Mouse (Mus musculus): ENCODE results near the gene Cldn4.

Cldn4 gene

DNA sequence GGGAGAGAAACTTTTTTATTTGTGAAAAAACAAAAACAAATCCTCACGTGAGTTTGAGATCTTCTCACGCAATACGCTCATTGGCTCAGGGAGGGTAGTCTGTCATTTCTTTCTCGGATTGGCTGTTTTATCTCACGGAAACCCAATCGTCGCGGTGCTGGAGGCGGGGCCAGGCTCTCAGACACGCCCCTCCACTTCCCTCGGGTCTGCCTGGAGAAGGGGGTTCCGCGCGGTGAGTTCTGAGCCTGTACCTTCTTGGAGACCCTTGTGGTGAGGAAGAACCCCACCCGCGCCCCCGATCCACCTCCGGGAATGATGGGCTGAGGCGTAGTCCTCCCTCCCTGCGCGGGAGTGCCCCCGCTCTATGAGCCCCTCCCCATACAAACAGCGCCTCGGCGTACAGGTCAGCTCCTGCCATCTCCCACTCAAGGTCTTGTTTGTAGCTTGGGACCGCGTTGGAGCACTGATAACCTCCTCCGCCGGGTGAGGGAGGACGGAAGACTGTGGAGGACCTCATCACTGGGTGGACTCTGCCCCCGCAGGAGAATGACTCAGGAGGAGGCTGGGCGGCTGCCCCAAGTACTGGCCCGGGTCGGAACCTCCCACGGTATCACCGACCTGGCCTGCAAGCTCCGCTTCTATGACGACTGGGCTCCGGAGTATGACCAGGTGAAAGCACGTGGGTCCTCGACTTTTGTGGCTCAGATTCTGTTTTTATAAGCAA, 14.4 kb downstream of the Cldn4 start, which contains the start of gene Mettl27:
TSS of gene Mettl27 (plus strand) at position 190 of the 724 bp plus-strand sequence.
- DNase-seq, result peak; percentile 92 to 94

- DNase-seq, result no peak
Measured at GRCm38 (mm10) chr5:134929988-134930387, 16.7 kb downstream of the Cldn4 start.

- DNase-seq, result no peak
Measured at GRCm38 (mm10) chr5:134926726-134927125, 20.0 kb downstream of the Cldn4 start.

- DNase-seq, result no peak
Measured at GRCm38 (mm10) chr5:134923141-134923540, 23.6 kb downstream of the Cldn4 start.

DNA sequence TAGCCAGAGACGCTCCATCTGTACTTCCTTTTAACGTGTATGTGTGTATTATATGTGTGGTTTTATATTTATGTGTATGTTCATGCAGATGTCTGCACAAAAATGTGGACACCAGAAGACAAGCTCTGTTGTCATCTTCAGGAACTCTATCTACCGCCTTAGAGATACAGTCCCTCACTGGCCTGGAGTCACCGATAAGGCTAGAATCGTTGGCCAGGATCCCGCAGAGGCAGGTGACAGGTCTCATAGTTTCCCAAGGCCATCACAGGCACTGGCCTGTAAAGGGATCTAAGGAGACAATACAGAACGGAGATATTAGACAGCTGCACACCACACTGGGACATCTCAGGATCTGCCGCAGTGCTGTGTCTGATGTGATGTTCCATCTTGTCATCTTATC, 25.6 kb downstream of the Cldn4 start:
- DNase-seq, result no peak

DNA sequence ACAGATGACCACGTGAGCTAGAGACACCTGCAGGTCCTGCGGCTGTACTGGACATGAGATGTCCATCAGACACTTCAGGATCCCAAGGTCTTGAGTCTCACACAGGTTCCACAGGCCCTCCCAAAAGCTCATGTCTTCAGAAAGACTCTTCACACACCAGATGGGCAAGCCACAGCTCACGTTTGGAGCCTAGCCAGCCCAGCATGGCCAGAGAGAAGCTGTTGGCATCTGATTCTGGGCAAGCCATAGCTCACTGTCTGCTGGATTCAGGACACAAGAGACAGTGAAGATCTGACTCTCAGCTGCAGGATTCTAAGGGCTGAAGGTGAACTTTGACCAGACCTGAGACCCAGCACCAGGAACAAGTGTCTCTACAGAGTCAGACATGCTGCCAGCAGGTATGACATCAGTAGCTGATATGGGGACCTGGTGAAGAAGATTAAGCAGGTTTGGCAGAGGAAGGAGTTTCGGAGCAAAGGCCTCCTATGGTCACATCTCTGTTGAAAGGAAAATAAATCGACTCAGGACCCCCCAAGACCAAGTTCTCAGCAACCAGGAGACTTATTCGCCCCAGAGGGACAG, 26.5 kb downstream of the Cldn4 start:
- DNase-seq, result no peak

- DNase-seq, result no peak
Measured at GRCm38 (mm10) chr5:134919097-134919496, 27.6 kb downstream of the Cldn4 start.

GRCm38 (mm10) chr5:134918071-134918832, 28.5 kb downstream of the Cldn4 start:
- DNase-seq, result peak; percentile 78

DNA sequence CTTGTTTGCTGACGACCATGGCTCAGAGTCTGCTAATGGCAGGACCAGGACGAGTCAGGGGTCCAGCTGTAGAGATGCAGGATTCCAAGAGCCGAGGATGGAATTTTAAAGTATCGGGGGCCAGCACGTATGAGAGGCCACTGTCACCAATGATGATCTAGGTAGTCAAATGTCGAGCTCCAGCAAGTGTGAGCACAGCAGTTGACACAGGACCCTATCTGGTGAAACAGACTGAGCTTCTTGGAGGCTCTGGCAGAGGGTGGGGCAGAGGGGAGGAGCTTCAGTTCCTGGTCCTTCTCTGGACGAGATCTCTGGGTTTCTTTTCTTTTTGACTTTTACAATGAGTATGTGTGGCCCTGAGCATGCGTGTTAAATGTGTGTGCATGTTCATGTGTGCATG, 31.4 kb downstream of the Cldn4 start, which contains the start of gene Cldn13:
TSS of gene Cldn13 (minus strand) at position 216 of the 400 bp plus-strand sequence.
- DNase-seq, result no peak

DNA sequence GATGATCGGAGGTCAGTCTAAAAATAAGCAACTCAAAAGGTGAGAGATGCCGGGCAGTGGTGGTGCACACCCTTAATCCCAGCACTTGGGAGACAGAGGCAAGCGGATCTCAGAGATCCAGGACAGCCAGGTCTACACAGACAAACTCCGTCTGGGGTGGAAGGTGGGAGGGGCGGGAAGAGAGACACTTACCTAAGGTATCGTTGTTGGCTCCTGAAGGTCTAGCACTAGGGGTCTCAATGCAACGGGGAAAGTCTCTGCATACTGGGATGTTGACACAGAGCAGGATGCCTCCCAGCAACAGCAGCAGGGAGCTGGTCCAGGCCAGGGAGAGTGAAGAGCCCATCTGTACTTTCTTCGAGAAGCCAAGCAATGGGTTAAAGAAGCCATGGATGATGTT, 32.2 kb downstream of the Cldn4 start:
- DNase-seq, result no peak

DNA sequence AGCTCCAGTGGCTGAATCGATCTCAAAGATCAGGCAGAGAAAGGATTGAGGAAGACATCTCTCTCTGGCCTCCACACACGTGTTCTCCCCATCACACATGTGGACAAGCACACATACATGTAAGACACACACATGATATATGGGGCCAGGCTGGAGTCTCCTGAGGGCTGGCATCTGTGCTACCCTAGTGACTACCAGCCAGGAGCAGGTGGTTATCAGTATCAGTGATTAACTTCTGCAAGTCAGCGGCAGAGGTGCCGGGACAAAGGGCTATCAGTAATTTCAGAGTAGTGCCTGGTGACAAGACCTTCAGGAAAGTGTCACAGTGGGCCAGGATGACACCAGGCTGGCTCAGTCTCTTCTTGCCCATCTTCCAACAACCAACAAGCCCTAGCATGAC, 33.0 kb downstream of the Cldn4 start:
- no peak for DNase-seq

DNA sequence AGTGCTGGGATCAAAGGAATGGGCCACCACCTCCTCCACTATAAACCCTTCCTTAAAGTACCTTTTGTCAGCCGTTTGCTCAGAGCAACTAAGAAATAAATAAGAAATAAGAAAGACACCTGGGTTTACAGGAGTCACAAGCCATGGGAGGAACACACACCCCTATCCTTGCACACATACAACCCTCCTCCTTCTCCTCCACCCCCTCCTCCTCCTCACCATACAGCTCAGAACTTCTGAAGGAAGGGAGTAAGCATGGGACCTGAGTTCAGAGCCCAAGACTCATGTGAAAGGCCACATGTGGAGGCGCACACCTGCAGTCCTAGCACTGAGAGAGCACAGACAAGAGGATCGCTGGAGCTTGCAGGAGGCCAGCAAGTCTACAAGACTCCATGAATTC, 33.4 kb downstream of the Cldn4 start:
- no peak for DNase-seq

GRCm38 (mm10) chr5:134911901-134912300, 34.8 kb downstream of the Cldn4 start:
- DNase-seq, result no peak

DNA sequence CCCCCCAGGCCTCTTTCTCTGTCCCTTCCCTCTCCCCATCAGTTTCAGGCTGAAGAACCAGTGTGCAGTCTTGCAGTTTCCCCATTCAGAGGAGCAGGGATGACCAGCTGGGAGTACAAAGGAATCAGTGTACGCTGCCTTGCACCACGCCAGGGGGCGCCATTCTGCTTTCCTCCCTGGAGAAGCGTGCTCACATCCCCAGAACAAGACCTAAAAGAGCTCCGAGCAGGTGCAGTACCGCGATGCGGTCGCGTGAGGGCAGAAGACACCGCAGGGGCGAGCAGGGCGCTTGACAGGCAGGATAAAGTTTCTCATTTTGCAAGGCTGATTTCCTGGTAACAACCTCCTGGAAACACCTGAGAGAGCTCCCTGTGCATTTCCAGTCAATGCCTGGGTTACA, 39.6 kb downstream of the Cldn4 start:
- DNase-seq, result peak; percentile 93 to 94

DNA sequence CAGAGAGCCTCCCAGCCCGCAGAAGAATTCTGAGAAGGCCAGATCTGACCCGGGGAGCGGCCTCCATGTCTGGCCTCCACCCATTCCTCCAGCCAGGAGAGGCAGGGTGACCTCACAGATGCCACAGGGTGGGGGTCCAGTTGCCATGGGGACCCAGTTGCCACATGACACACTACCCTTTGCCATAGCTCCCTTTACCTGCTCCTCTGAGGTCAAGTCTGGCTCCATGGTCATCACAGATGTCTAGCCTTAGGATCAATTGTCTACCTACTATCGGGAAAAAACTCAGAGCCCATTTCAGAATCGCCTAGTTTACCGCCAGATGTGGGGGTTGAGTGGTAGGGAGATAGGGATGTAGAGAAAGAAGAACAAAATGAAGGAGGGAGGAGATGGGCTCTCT, 40.1 kb downstream of the Cldn4 start, which contains the start of gene Tmem270:
TSS of gene Tmem270 (minus strand) at position 101 of the 400 bp plus-strand sequence.
- DNase-seq, result no peak

- DNase-seq, result no peak
Measured at GRCm38 (mm10) chr5:134901644-134902027, 45.1 kb downstream of the Cldn4 start.

GRCm38 (mm10) chr5:134901012-134901643, 45.6 kb downstream of the Cldn4 start:
- peak; percentile 56 to 57 for DNase-seq

- DNase-seq, result no peak
Measured at GRCm38 (mm10) chr5:134897596-134897995, 49.1 kb downstream of the Cldn4 start.

DNA sequence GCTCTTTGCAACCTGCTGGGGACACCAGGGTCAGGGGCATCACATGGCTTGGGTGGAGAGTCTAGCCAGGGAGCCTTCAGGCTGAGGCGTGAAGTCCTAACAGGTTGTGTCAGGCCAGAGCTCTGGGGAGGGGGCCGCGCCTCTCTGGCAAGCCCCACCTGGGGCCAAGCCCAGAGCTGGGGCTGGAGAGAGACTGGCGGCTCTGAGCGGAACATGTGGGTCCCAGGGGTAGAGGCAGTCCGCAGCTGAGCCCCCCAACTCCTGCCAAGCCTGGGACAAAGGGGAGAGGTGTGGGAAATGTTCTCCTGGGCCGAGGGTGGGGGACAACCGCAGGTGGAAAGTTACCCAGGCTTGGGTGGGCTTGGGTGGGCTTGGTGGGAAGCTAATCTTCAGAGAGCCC, 49.8 kb downstream of the Cldn4 start:
- DNase-seq, result no peak

- peak in 1 of 2 experiments; percentile 24 for DNase-seq
Measured at GRCm38 (mm10) chr5:134895291-134895690, 51.4 kb downstream of the Cldn4 start.

All from kidney, postnatal 25 days (tissue).